ENCODE assay signal across 21 mouse cellular contexts in the genomic region with DNA sequence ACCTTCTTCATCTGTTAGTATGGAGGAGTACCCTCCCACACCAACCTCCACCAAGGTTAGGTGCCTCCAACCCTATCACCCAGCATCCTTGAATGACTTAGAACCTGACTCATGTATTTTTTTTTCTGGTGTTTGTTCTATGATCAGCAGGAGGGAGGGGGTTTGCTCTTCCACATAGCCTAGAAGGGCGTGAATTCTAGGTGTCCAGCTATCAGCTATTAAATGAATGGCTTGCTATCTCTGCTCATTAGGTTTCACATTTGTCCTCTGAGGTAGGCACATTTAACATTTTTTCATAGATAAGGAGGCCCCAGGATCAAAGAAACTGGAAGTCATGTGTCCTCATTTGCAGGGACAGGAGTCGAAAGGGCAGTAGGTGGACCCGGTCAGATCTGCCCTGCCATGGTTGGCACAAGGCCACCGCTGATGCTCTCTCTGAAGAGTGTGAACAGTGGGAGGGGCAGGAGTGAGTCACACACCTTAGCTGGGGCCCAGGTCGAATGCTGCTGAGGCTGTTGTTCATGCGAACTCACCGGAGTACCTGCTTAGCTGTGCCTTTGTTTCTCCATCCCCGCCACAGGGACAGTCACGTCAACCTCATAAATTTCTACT.
A peak's percentile ranks its signal among the peaks of the same experiment; 100 is the strongest.
DNase-seq lines count a peak whose midpoint lies in the region; ATAC-seq and TF ChIP-seq lines count a peak whose summit lies in the region.
"Had no signal": no experiment of that assay in that cellular context is flagged by ENCODE, and none has a peak within 500 bp of the region (broad histone marks: within the 10 kb centered on the region; RNA-seq: fewer than 3 reads in every experiment).

No protein-coding gene starts in this region.

- no peak overlapping the region for H3K27ac ChIP-seq in kidney, adult 2 months (ENCODE audit: insufficient read depth, low read depth, low read length)
- H3K27ac ChIP-seq: forebrain, embryonic 15.5 days; hindbrain, embryonic 15.5 days; left cerebral cortex, adult 2 months; limb, embryonic 12.5 days; macrophage had no signal

- no peak for TF ChIP-seq CTCF in kidney, adult 2 months (conservative IDR thresholded peaks at IDR 0.05; ENCODE audit: insufficient read depth, insufficient read length, low read depth, low read length)

- H3K4me3 ChIP-seq in kidney, adult 2 months (ENCODE audit: insufficient read depth, low read depth, low read length), result no peak overlapping the region
- H3K4me3 ChIP-seq: forebrain, embryonic 15.5 days; gastrocnemius, adult 2 months; hindbrain, embryonic 15.5 days; left cerebral cortex, adult 2 months; limb, embryonic 12.5 days had no signal

- H3K27me3 ChIP-seq in kidney, adult 2 months (replicated peaks; ENCODE audit: control insufficient read depth, insufficient read depth, low read length), result no peaks in the 10 kb centered on the region
- H3K27me3 ChIP-seq: forebrain, embryonic 15.5 days; hindbrain, embryonic 15.5 days had no signal

- H3K4me1 ChIP-seq in kidney, adult 2 months (ENCODE audit: control insufficient read depth, insufficient read depth, low read length), result 0 out of 2 replicates have a peak, but pooled peaks cover 2% of the 10 kb centered on the region
- H3K4me1 ChIP-seq: hindbrain, embryonic 15.5 days had no signal

- no peak for TF ChIP-seq POLR2A in kidney, adult 2 months (IDR thresholded peaks at IDR 0.05; ENCODE audit: low read depth, low read length)

- 67% methylated on average over 9 of the region's 9 CpGs for WGBS in kidney, adult 2 months
- WGBS in large intestine, adult 2 months, result 32% methylated on average over 9 of the region's 9 CpGs

- ATAC-seq in activated CD4-positive, CD25-positive, alpha-beta regulatory T cell, adult 4 months, result no peak
- ATAC-seq: forebrain, embryonic 15.5 days had no signal

- DNase-seq in kidney, adult 2 months, result peak; percentile 46
- no peak for DNase-seq in kidney, adult 18-20 months
- peak; percentile 51 for DNase-seq in urinary bladder, postnatal 25 days (ENCODE audit: low spot score)
- DNase-seq in urinary bladder, postnatal 10 days (ENCODE audit: low spot score), result no peak
- peak; percentile 87 for DNase-seq in large intestine, adult 2 months (ENCODE audit: low read depth, low spot score)
- no peak for DNase-seq in gastrocnemius, postnatal 25 days
- no peak for DNase-seq in right cerebral cortex, postnatal 4 days
- DNase-seq: cerebellum, adult 9-11 months; embryo, embryonic 11 days; gastrocnemius, adult 2 months; heart, adult 18-20 months; lung, adult 18-20 months; midbrain, embryonic 14.5 days; right cerebral cortex, adult 18-20 months; thymus, postnatal 4 days had no signal

- H3K36me3 ChIP-seq in kidney, adult 2 months (ENCODE audit: control insufficient read depth, insufficient read depth, low read length), result no peaks in the 10 kb centered on the region
- H3K36me3 ChIP-seq: forebrain, embryonic 15.5 days; hindbrain, embryonic 15.5 days; limb, embryonic 12.5 days had no signal

Comparison
In these comparisons a context has a peak if more than half of its experiments do, and no peak if none do; other contexts are left out.
1. DNase-seq: peak in kidney, adult 2 months (single experiment), urinary bladder, postnatal 25 days (single experiment) and large intestine, adult 2 months (single experiment); none in kidney, adult 18-20 months (single experiment), urinary bladder, postnatal 10 days (single experiment), gastrocnemius, postnatal 25 days (single experiment) and right cerebral cortex, postnatal 4 days (single experiment).